21 mouse cellular contexts compared by ENCODE assay signal in the genomic region with DNA sequence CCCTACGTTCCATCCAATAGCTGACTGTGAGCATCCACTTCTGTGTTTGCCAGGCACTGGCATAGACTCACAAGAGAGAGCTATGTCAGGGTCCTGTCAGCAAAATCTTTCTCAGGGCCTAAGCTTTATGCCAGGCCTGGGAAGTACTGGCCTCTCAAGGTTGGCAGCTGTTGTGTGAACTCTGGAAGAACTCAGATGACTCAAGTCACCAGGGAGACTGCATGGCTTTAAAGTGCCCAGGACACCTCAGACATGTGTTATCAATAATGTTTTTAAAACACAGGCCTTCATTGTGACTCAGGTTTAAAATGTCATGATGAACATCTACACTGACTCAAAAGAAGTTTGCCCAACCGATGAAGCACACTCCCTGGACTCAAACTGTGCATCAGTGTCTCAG. TPM values are rescaled to one million over a fixed set of nuclear protein-coding genes. Genes with fewer than 3 reads are reported as not detected.
"Had no signal": no experiment of that assay in that cellular context is flagged by ENCODE, and none has a peak within 500 bp of the region (broad histone marks: within the 10 kb centered on the region; RNA-seq: fewer than 3 reads in every experiment).

No protein-coding gene starts in this region.

- H3K36me3 ChIP-seq: midbrain, embryonic 15.5 days had no signal

- H3K27me3 ChIP-seq: limb, embryonic 15.5 days; liver, embryonic 12.5 days; lung, embryonic 15.5 days; megakaryocyte, embryonic 14.5 days; midbrain, embryonic 15.5 days; neural tube, embryonic 12.5 days had no signal

- H3K4me3 ChIP-seq: limb, embryonic 15.5 days; liver, embryonic 12.5 days; lung, embryonic 15.5 days; megakaryocyte, embryonic 14.5 days; midbrain, embryonic 15.5 days; neural tube, embryonic 12.5 days had no signal

- DNase-seq: kidney, postnatal 36 days; layer of hippocampus, adult 9-11 months; layer of hippocampus, postnatal 36 days; lung, postnatal 14 days; thymus, postnatal 4 days had no signal

RNA-seq across cellular contexts. Expression of a gene that starts 24.2 kb away (rescaled TPM):
- total RNA-seq: layer of hippocampus, postnatal 36 days; monocyte, adult 5-6 weeks; neutrophil, adult 5-6 weeks had no signal
- polyA plus RNA-seq: kidney, postnatal 0 days; limb, embryonic 11.5 days; limb, embryonic 15.5 days; liver, embryonic 12.5 days; liver, embryonic 16.5 days; lung, embryonic 15.5 days; macrophage; midbrain, embryonic 11.5 days; midbrain, embryonic 15.5 days; neural tube, embryonic 12.5 days; stomach, postnatal 0 days had no signal

RNA-seq across cellular contexts. Expression of a gene that starts 30.9 kb away (rescaled TPM):
- total RNA-seq: layer of hippocampus, adult 18-20 months; layer of hippocampus, postnatal 36 days; left cerebral cortex, postnatal 10 days; monocyte, adult 5-6 weeks; neutrophil, adult 5-6 weeks had no signal
- polyA plus RNA-seq: kidney, postnatal 0 days; limb, embryonic 11.5 days; limb, embryonic 15.5 days; liver, embryonic 12.5 days; liver, embryonic 16.5 days; lung, embryonic 15.5 days; macrophage; midbrain, embryonic 11.5 days; midbrain, embryonic 15.5 days; neural tube, embryonic 12.5 days; stomach, postnatal 0 days had no signal
